Mouse (Mus musculus) neural tube, embryonic 14.5 days (tissue): ENCODE results near the gene Gm9732. TPM values are rescaled to one million over a fixed set of nuclear protein-coding genes. Genes with fewer than 3 reads are reported as not detected.
"Not testable (repeated sequence)": the region's sequence is repeated elsewhere in the genome, so short reads cannot be mapped to it uniquely, and the experiment has no call there.

ENCODE experiments used
- ATAC-seq: fragments of 200-750 bp; cut with Nextera tagmentation; 2 replicates; pipeline ENCODE4 v1.8.0; 2017; ENCODE audit warnings: low read depth, mild to moderate bottlenecking, moderate TSS enrichment, moderate library complexity
- H3K27ac ChIP-seq: fragments of 300-500 bp; sonication (generic); 2 replicates; pipeline ENCODE4 v1.5.1; 2014; ENCODE audit warnings: low read depth, mild to moderate bottlenecking, control low read depth, low read length, moderate library complexity, mixed read lengths
- H3K27me3 ChIP-seq: fragments of 300-500 bp; sonication (generic); 2 replicates; pipeline ENCODE4 v1.6.1; 2014; ENCODE audit warnings: low read length; ENCODE audit not compliant: control insufficient read depth, insufficient read depth
- H3K36me3 ChIP-seq: fragments of 300-500 bp; sonication (generic); 2 replicates; pipeline ENCODE4 v1.6.1; 2014; ENCODE audit warnings: low read length, mixed read lengths; ENCODE audit not compliant: control insufficient read depth, insufficient read depth
- H3K4me1 ChIP-seq: fragments of 300-500 bp; sonication (generic); 2 replicates; pipeline ENCODE4 v1.6.1; 2014; ENCODE audit warnings: low read length; ENCODE audit not compliant: control insufficient read depth, insufficient read depth
- H3K4me2 ChIP-seq: fragments of 300-500 bp; sonication (generic); 2 replicates; pipeline ENCODE4 v1.6.1; 2014; ENCODE audit warnings: mild to moderate bottlenecking, low read depth, low read length, control low read depth
- H3K4me3 ChIP-seq: fragments of 300-500 bp; sonication (generic); 2 replicates; pipeline ENCODE4 v1.5.1; 2014; ENCODE audit warnings: low read depth, low read length, control low read depth, mixed read lengths
- H3K9ac ChIP-seq: fragments of 300-500 bp; sonication (generic); replicated peaks from 2 replicates; pipeline ENCODE4 v1.6.1; 2014; ENCODE audit warnings: low read depth, mild to moderate bottlenecking, control low read depth, low read length, mixed read lengths
- H3K9me3 ChIP-seq: fragments of 300-500 bp; sonication (generic); 2 replicates; pipeline ENCODE4 v1.6.1; 2016; ENCODE audit warnings: low read length; ENCODE audit not compliant: control insufficient read depth
- WGBS: fragments of 180-500 bp; shearing (Covaris S2); extraction: QIAGEN DNeasy Blood & Tissue Kit; methylation state at CpG from one replicate; pipeline ENCODE4 v1.1.7; 2014; 5-methylcytosine and 5-hydroxymethylcytosine counted together
- polyA plus RNA-seq: library from polyadenylated mRNA; unstranded; fragments of >200 nt; fragmentation: Nextera tagmentation; extraction: Ambion mirVana; gene quantifications from 2 replicates; pipeline ENCODE4 v1.2.1, GENCODE M21; 2014

Gm9732 gene
- polyA plus RNA-seq, 1 experiment from 2014 or later, result 0.17 TPM

DNA sequence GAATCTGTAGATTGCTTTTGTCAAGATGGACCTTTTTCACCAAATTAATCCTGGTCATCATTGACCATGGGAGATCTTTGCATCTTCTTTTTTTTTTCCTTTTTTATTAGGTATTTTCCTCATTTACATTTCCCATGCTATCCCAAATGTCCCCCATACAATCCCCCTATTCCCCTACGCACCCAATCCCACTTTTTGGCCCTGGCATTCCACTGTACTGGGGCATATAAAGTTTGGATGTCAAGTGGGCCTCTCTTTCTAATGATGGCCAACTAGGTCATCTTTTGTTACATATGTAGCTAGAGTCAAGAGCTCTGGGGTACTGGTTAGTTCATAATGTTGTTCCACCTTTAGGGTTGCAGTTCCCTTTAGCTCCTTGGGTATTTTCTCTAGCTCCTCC is 62.8 kb downstream of the Gm9732 start:
- not testable (repeated sequence) for H3K36me3 ChIP-seq, H3K4me3 ChIP-seq, H3K9ac ChIP-seq, H3K9me3 ChIP-seq, ATAC-seq, H3K27ac ChIP-seq, H3K27me3 ChIP-seq, H3K4me1 ChIP-seq, H3K4me2 ChIP-seq
- WGBS, result 68% methylated on average over 1 of the region's 1 CpGs

DNA sequence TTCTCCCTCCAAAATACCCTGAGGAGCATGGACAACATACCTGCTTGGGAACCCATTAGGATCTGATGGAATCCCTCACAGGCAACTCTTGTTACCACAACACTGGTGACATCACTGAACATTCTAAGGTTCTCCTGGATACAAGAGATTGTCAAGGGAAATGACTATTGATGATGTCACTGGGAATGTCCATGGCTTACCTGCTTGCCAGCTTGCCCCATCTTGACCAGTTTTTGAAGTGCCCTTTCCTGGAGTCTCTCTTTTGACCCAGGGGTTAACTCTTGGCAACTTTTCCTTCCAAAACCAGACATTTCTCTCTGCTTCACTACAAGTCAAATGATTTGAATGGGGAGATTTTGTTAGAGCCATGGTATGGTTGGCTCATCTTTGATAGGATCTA is 72.9 kb downstream of the Gm9732 start, which contains the start of gene 1700001F09Rik:
TSS of gene 1700001F09Rik (minus strand) at position 101 of the 400 bp plus-strand sequence.
- H3K4me2 ChIP-seq, H3K27ac ChIP-seq, ATAC-seq, H3K9me3 ChIP-seq, H3K4me3 ChIP-seq, H3K36me3 ChIP-seq, H3K4me1 ChIP-seq, H3K27me3 ChIP-seq, H3K9ac ChIP-seq: not testable (repeated sequence)

DNA sequence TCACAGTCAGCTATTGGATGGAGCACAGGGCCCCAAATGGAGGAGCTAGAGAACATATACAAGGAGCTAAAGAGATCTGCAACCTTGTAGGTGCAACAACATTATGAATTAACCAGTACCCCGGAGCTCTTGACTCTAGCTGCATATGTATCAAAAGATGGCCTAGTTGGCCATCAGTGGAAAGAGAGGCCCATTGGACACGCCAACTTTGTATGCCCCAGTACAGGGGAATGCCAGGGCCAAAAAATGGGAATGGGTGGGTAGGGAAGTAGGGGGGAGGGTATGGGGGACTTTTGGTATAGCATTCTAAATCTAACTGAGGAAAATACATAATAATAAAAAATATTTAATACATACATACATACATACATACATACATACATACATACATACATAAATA is 78.1 kb downstream of the Gm9732 start:
- ATAC-seq, H3K9ac ChIP-seq, H3K4me2 ChIP-seq, H3K27me3 ChIP-seq, H3K4me3 ChIP-seq, H3K27ac ChIP-seq, H3K9me3 ChIP-seq, H3K36me3 ChIP-seq, H3K4me1 ChIP-seq: not testable (repeated sequence)
- WGBS, result 89% methylated on average over 2 of the region's 2 CpGs

Other genes starting within 250 kb of the Gm9732 start
- gene Gm8094, start 198.4 kb upstream of the Gm9732 start, polyA plus RNA-seq, result not detected in 2 replicates
- gene Gm8104, start 174.4 kb upstream of the Gm9732 start, polyA plus RNA-seq, result not detected in 2 replicates
- gene Gm7233, start 95.2 kb upstream of the Gm9732 start, polyA plus RNA-seq, result not detected in 2 replicates
- gene Gm8122, start 39.7 kb upstream of the Gm9732 start, polyA plus RNA-seq, result not detected in 2 replicates
- gene Gm8126, start 16.4 kb upstream of the Gm9732 start, polyA plus RNA-seq, result not detected in 2 replicates
- gene Gm8127, start 18.8 kb downstream of the Gm9732 start, polyA plus RNA-seq, result not detected in 2 replicates
- gene 1700001F09Rik, start 72.8 kb downstream of the Gm9732 start, polyA plus RNA-seq, result not detected in 2 replicates
- not detected in 2 replicates for gene Gm8138, start 141.3 kb downstream of the Gm9732 start, polyA plus RNA-seq